Mouse (Mus musculus) mouse embryonic stem cell (cell line): ENCODE results near the gene Hpgds.

ENCODE experiments used
- in situ Hi-C, 2 experiments: fragments of 300-500 bp; cut with MboI; formaldehyde crosslinking; loops; 1 replicate in 1 of 2; 3 replicates in 1 of 2; pipeline ENCODE4 v1.14.3; 2019 to 2020; ENCODE audit warnings: low sequenced_read_pairs in 2 of 2, low pct_unique_long_range_greater_than_20kb in 1 of 2, mixed read lengths in 1 of 2; ENCODE audit not compliant: unreplicated experiment in 1 of 2

Gene Hpgds

GRCm38 (mm10) chr6:65075201-65075600, 69.5 kb downstream of the Hpgds start:
- in situ Hi-C loops, result no loop called here
